Mouse (Mus musculus): ENCODE measurements at regions not wholly inside any gene's neighbourhood (a gene's known extent, or its start where the extent isn't known, plus 50 kb on each side); places are given as distances from the start of the nearest gene placed in this dataset.

DNA sequence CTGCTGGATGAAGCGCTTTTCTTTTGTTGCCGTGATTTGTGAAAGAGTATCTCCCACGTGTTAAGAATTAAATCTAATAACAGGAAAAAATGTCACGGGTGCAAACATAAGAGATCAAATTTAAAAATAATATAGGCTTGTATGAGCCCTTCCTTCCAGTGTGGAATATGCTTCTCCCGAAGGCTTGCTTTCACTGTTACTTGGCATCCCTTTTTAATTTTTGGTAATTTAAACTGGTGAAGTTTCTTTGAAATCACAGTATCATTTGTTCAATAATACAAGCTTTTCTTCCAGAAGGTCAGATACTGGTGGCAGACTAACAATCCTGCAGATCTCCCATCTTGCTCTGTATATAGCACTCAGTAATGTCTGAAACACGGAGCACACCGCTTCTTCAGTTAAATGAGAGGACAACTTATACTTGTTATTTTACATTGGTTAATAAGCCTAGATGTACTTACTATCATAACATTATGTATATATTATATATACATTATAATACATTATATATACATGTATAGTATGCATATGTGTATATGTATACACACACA, 98.2 kb downstream of the Plk2 start:
- Histone ChIP-seq H3K4me2 (ENCODE audit: insufficient read depth, low read depth, poor library complexity, severe bottlenecking) (no peak overlapping the region), H3K79me2 (replicated peaks; ENCODE audit: control insufficient read depth, extremely low read depth, insufficient read depth, poor library complexity, severe bottlenecking) (no peaks in the 10 kb centered on the region), H3K9ac (ENCODE audit: insufficient read depth, low read depth) (no peak overlapping the region), H3K9me3 (replicated peaks; ENCODE audit: low read length) (no peaks in the 10 kb centered on the region), H3K27me3 (replicated peaks) (no peaks in the 10 kb centered on the region), H3K4me1 (ENCODE audit: control insufficient read depth in 1 of 2, insufficient read depth in 2 of 2) (no peaks in the 10 kb centered on the region), H3K4me3 (replicated peaks in 1 of 3; ENCODE audit: low read depth in 2 of 3, low read length in 2 of 3, poor library complexity in 1 of 3) (no peak overlapping the region), H3K27ac (ENCODE audit: insufficient read depth, low read depth) (no peak overlapping the region), H3K36me3 (replicated peaks in 1 of 2; ENCODE audit: control insufficient read depth in 1 of 2, insufficient read depth in 1 of 2, low read length in 1 of 2) (no peaks in the 10 kb centered on the region)
- TF ChIP-seq POLR2A (IDR thresholded peaks at IDR 0.05; ENCODE audit: low read depth, low read length) = no peak
- no peak for TF ChIP-seq RAD21 (IDR thresholded peaks at IDR 0.05; ENCODE audit: low read depth, low read length)
- no peak for TF ChIP-seq ELF1 (IDR thresholded peaks at IDR 0.05; ENCODE audit: low read depth, low read length)
- TF ChIP-seq POLR2AphosphoS2 (IDR thresholded peaks at IDR 0.05; ENCODE audit: low read depth, low read length) = no peak
- no peak for TF ChIP-seq JUN (IDR thresholded peaks at IDR 0.05; ENCODE audit: insufficient read depth, low read depth, low read length)
- TF ChIP-seq TBP (conservative IDR thresholded peaks at IDR 0.05; ENCODE audit: low read depth, low read length) = no peak
- no peak for TF ChIP-seq UBTF (IDR thresholded peaks at IDR 0.05; ENCODE audit: low read depth, low read length)
- TF ChIP-seq SIN3A (IDR thresholded peaks at IDR 0.05; ENCODE audit: low read length) = no peak
- TF ChIP-seq KAT2A (IDR thresholded peaks at IDR 0.05; ENCODE audit: insufficient replicate concordance, low read length) = no peak
- no peak for TF ChIP-seq RCOR1 (conservative IDR thresholded peaks at IDR 0.05; ENCODE audit: low read depth, low read length)
- in situ Hi-C loops (cut with MboI; ENCODE audit: low pct_ligation_motif_present, low pct_unique_long_range_greater_than_20kb, low sequenced_read_pairs) (no loop called here), dilution Hi-C loops (cut with MboI; ENCODE audit: extremely low pct_ligation_motif_present, extremely low pct_unique_long_range_greater_than_20kb, low sequenced_read_pairs) (no loop called here)
- DNase-seq (ENCODE audit: extremely low read depth) = no peak

DNA sequence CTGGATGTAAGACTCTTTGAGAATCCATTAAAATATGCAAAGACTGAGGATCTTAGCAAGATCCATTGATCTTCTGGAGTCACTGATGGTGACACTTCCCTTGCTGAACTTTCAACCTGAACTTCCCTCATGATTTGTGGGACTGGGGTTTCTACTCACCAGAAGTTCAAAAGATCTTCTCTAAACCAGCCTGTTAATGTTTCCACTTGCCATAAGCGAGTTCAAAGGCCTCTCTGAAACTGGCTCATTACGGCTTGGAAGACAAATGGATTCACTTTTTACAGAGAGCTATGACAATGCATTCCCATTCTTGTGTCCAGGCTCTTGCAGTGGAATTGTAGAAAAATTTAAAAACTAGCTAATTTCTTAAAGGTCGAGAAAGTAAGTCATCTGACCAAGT, 102.6 kb downstream of the Plk2 start:
- no peak overlapping the region for H3K9ac ChIP-seq (ENCODE audit: insufficient read depth, low read depth)
- H3K79me2 ChIP-seq (replicated peaks; ENCODE audit: control insufficient read depth, extremely low read depth, insufficient read depth, poor library complexity, severe bottlenecking) = no peaks in the 10 kb centered on the region
- no peaks in the 10 kb centered on the region for H3K27me3 ChIP-seq (replicated peaks)
- dilution Hi-C loops (cut with MboI; ENCODE audit: extremely low pct_ligation_motif_present, extremely low pct_unique_long_range_greater_than_20kb, low sequenced_read_pairs) (no loop called here), in situ Hi-C loops (cut with MboI; ENCODE audit: low pct_ligation_motif_present, low pct_unique_long_range_greater_than_20kb, low sequenced_read_pairs) (no loop called here)
- 0 out of 4 replicates have a peak, but pooled peaks cover 0 to 2% of the 10 kb centered on the region in 2 experiments for H3K4me1 ChIP-seq (ENCODE audit: control insufficient read depth in 1 of 2, insufficient read depth in 2 of 2)
- TF ChIP-seq TBP (conservative IDR thresholded peaks at IDR 0.05; ENCODE audit: low read depth, low read length) = no peak
- no peak for TF ChIP-seq SIN3A (IDR thresholded peaks at IDR 0.05; ENCODE audit: low read length)
- TF ChIP-seq POLR2A (IDR thresholded peaks at IDR 0.05; ENCODE audit: low read depth, low read length) = no peak
- no peak for TF ChIP-seq JUN (IDR thresholded peaks at IDR 0.05; ENCODE audit: insufficient read depth, low read depth, low read length)
- no peak for TF ChIP-seq TCF12 (IDR thresholded peaks at IDR 0.05; ENCODE audit: low read depth, low read length)
- TF ChIP-seq KAT2A (IDR thresholded peaks at IDR 0.05; ENCODE audit: insufficient replicate concordance, low read length) = no peak
- no peak for TF ChIP-seq MAZ (IDR thresholded peaks at IDR 0.05; ENCODE audit: low read depth, low read length)
- no peak for TF ChIP-seq MXI1 (IDR thresholded peaks at IDR 0.05; ENCODE audit: low read depth, low read length)
- TF ChIP-seq MYC (IDR thresholded peaks at IDR 0.05; ENCODE audit: low read depth, low read length) = no peak
- TF ChIP-seq HCFC1 (IDR thresholded peaks at IDR 0.05; ENCODE audit: low read depth, low read length) = no peak
- TF ChIP-seq JUND (conservative IDR thresholded peaks at IDR 0.05; ENCODE audit: low read depth, low read length) = no peak
- H3K4me3 ChIP-seq (replicated peaks in 1 of 3; ENCODE audit: low read depth in 2 of 3, low read length in 2 of 3, poor library complexity in 1 of 3) = no peak overlapping the region
- DNase-seq (ENCODE audit: extremely low read depth) = no peak
- H3K36me3 ChIP-seq (replicated peaks in 1 of 2; ENCODE audit: control insufficient read depth in 1 of 2, insufficient read depth in 1 of 2, low read length in 1 of 2) = no peaks in the 10 kb centered on the region
- H3K27ac ChIP-seq (ENCODE audit: insufficient read depth, low read depth) = no peak overlapping the region
- no peaks in the 10 kb centered on the region for H3K9me3 ChIP-seq (replicated peaks; ENCODE audit: low read length)
- no peak overlapping the region for H3K4me2 ChIP-seq (ENCODE audit: insufficient read depth, low read depth, poor library complexity, severe bottlenecking)

Data from CH12.LX (cell line).